Mouse (Mus musculus) hematopoietic multipotent progenitor cell, adult 10-12 weeks (in vitro differentiated cells): Measurements from ENCODE around the gene Cpxcr1. TPM values are rescaled to one million over a fixed set of nuclear protein-coding genes. Genes with fewer than 3 reads are reported as not detected.

Experiments
- polyA plus RNA-seq: library from polyadenylated mRNA; stranded (reverse); fragments of >175 nt; gene quantifications from 2 replicates; pipeline ENCODE4 v1.2.3, GENCODE M21; 2012; ENCODE audit warnings: low replicate concordance

The Cpxcr1 gene
- polyA plus RNA-seq: not detected in 2 replicates

GRCm38 (mm10) chrX:116448644-116449043 is at the start of gene Cpxcr1:
Cpxcr1 (plus strand) TSS chrX:116448944.

Other genes starting within 250 kb of the Cpxcr1 start
- gene H2afb2, start 232.2 kb downstream of the Cpxcr1 start, polyA plus RNA-seq: not detected in 2 replicates